Mouse (Mus musculus): ENCODE measurements around the gene Themis2. TPM values are rescaled to one million over a fixed set of nuclear protein-coding genes. Genes with fewer than 3 reads are reported as not detected.

Themis2 gene
- total and polyA plus RNA-seq, 3 experiments, result 9.3 to 35.7 (median 14.2) TPM

DNA sequence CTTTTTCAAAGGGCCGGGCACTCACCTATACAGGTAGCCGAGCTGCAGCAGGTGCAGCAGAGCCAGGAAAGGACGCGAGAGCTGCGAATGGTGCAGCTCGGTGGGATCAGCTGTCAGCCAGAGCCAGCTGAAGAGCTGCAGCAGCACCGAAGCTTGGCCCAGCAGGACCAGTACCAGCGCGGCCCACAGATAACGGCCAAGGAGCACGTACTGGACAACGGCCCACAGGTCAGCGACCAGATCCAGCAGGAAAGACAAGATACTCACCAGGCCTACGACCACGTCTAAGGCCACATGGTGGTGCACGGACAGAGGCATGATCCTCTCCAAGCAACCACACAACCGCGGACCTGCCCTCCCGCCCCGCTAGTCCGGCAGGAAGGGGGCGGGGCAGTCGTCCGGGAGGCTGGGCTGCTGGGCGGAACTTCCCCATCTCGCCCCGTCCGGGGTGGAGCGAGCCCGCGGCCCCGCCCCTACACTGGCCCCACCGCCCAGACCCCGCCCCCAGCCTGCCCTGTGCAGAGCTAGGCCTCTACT lies 64.0 kb downstream of the Themis2 start, which contains the start of gene Xkr8 (continued):
- TF ChIP-seq ZMIZ1 (IDR thresholded peaks at IDR 0.05; ENCODE audit: low read depth, low read length) (no peak), POLR2AphosphoS2 (IDR thresholded peaks at IDR 0.05; ENCODE audit: low read depth, low read length) (0 out of 2 replicates have a peak, but pooled peaks have one; percentile 36), ZNF384 (IDR thresholded peaks at IDR 0.05; ENCODE audit: low read depth, low read length) (no peak), EP300 (IDR thresholded peaks at IDR 0.05; ENCODE audit: low read length) (no peak), PAX5 (IDR thresholded peaks at IDR 0.05; ENCODE audit: low read length) (no peak), POLR2A (IDR thresholded peaks at IDR 0.05; ENCODE audit: low read depth, low read length) (peak; percentile 71), RAD21 (IDR thresholded peaks at IDR 0.05; ENCODE audit: low read depth, low read length) (peak; percentile 18), CHD1 (IDR thresholded peaks at IDR 0.05; ENCODE audit: low read depth, low read length) (no peak), TBP (conservative IDR thresholded peaks at IDR 0.05; ENCODE audit: low read depth, low read length) (no peak), E2F4 (IDR thresholded peaks at IDR 0.05; ENCODE audit: insufficient replicate concordance, low read depth, low read length) (no peak), RCOR1 (conservative IDR thresholded peaks at IDR 0.05; ENCODE audit: low read depth, low read length) (no peak), MYC (IDR thresholded peaks at IDR 0.05; ENCODE audit: low read depth, low read length) (peak; percentile 67; the same call in 1 of the 2 replicates), ZKSCAN1 (IDR thresholded peaks at IDR 0.05; ENCODE audit: borderline replicate concordance, low read depth, low read length) (no peak), SIN3A (IDR thresholded peaks at IDR 0.05; ENCODE audit: low read length) (peak; percentile 81), MEF2A (IDR thresholded peaks at IDR 0.05; ENCODE audit: borderline replicate concordance, low read depth, low read length) (0 out of 2 replicates have a peak, but pooled peaks have one; percentile 17)

Other genes starting within 250 kb of the Themis2 start
- 0.04 TPM in 1 of 2 replicates, not detected in the other for gene Ptafr, start 232.3 kb downstream of the Themis2 start, total RNA-seq (2012; rRNA removed)
- gene Ptafr, start 232.3 kb downstream of the Themis2 start, total RNA-seq (2014; rRNA removed), result 0.31 and 0.34 TPM in 2 replicates
- gene Ptafr, start 232.3 kb downstream of the Themis2 start, polyA plus RNA-seq (2012; ENCODE audit: insufficient read length, low read depth), result 0.65 and 1.1 TPM in 2 replicates
- gene Eya3, start 157.4 kb downstream of the Themis2 start, total RNA-seq (2012; rRNA removed), result 24.4 and 28.6 TPM in 2 replicates
- gene Eya3, start 157.4 kb downstream of the Themis2 start, total RNA-seq (2014; rRNA removed), result 27.4 and 31.0 TPM in 2 replicates
- 50.0 and 54.8 TPM in 2 replicates for gene Eya3, start 157.4 kb downstream of the Themis2 start, polyA plus RNA-seq (2012; ENCODE audit: insufficient read length, low read depth)
- 6.2 and 8.6 TPM in 2 replicates for gene Xkr8, start 63.8 kb downstream of the Themis2 start, total RNA-seq (2012; rRNA removed)
- gene Xkr8, start 63.8 kb downstream of the Themis2 start, total RNA-seq (2014; rRNA removed), result 3.7 and 3.8 TPM in 2 replicates
- gene Xkr8, start 63.8 kb downstream of the Themis2 start, polyA plus RNA-seq (2012; ENCODE audit: insufficient read length, low read depth), result 4.9 and 5.5 TPM in 2 replicates
- 20.9 and 24.0 TPM in 2 replicates for gene Smpdl3b, start 39.1 kb downstream of the Themis2 start, total RNA-seq (2012; rRNA removed)
- gene Smpdl3b, start 39.1 kb downstream of the Themis2 start, total RNA-seq (2014; rRNA removed), result 3.6 and 4.6 TPM in 2 replicates
- gene Smpdl3b, start 39.1 kb downstream of the Themis2 start, polyA plus RNA-seq (2012; ENCODE audit: insufficient read length, low read depth), result 2.9 TPM in 2 replicates
- 80.2 and 108 TPM in 2 replicates for gene Rpa2, start 28.1 kb downstream of the Themis2 start, total RNA-seq (2012; rRNA removed)
- 142 and 157 TPM in 2 replicates for gene Rpa2, start 28.1 kb downstream of the Themis2 start, total RNA-seq (2014; rRNA removed)
- 97.9 and 103 TPM in 2 replicates for gene Rpa2, start 28.1 kb downstream of the Themis2 start, polyA plus RNA-seq (2012; ENCODE audit: insufficient read length, low read depth)
- gene Ppp1r8, start 46.8 kb upstream of the Themis2 start, total RNA-seq (2012; rRNA removed), result 89.0 and 105 TPM in 2 replicates
- 141 and 153 TPM in 2 replicates for gene Ppp1r8, start 46.8 kb upstream of the Themis2 start, total RNA-seq (2014; rRNA removed)
- gene Ppp1r8, start 46.8 kb upstream of the Themis2 start, polyA plus RNA-seq (2012; ENCODE audit: insufficient read length, low read depth), result 107 and 113 TPM in 2 replicates
- gene Stx12, start 88.1 kb upstream of the Themis2 start, total RNA-seq (2012; rRNA removed), result 12.4 and 14.5 TPM in 2 replicates
- gene Stx12, start 88.1 kb upstream of the Themis2 start, total RNA-seq (2014; rRNA removed), result 16.8 and 17.3 TPM in 2 replicates
- gene Stx12, start 88.1 kb upstream of the Themis2 start, polyA plus RNA-seq (2012; ENCODE audit: insufficient read length, low read depth), result 15.7 and 16.3 TPM in 2 replicates
- 10.0 and 10.8 TPM in 2 replicates for gene Fam76a, start 126.2 kb upstream of the Themis2 start, total RNA-seq (2012; rRNA removed)
- gene Fam76a, start 126.2 kb upstream of the Themis2 start, total RNA-seq (2014; rRNA removed), result 11.5 and 11.9 TPM in 2 replicates
- gene Fam76a, start 126.2 kb upstream of the Themis2 start, polyA plus RNA-seq (2012; ENCODE audit: insufficient read length, low read depth), result 8.3 and 10.3 TPM in 2 replicates
- gene Fgr, start 177.7 kb upstream of the Themis2 start, total RNA-seq (2012; rRNA removed), result 0.04 TPM in 2 replicates
- gene Fgr, start 177.7 kb upstream of the Themis2 start, total RNA-seq (2014; rRNA removed), result 0.13 and 0.23 TPM in 2 replicates
- 0.24 and 0.70 TPM in 2 replicates for gene Fgr, start 177.7 kb upstream of the Themis2 start, polyA plus RNA-seq (2012; ENCODE audit: insufficient read length, low read depth)
- 7.8 and 8.4 TPM in 2 replicates for gene Ahdc1, start 214.9 kb upstream of the Themis2 start, total RNA-seq (2012; rRNA removed)
- 1.0 and 1.6 TPM in 2 replicates for gene Ahdc1, start 214.9 kb upstream of the Themis2 start, total RNA-seq (2014; rRNA removed)
- 16.1 and 19.9 TPM in 2 replicates for gene Ahdc1, start 214.9 kb upstream of the Themis2 start, polyA plus RNA-seq (2012; ENCODE audit: insufficient read length, low read depth)

Data from CH12.LX (cell line).